Mouse (Mus musculus): ENCODE measurements around the gene Olig1.

The Olig1 gene

DNA sequence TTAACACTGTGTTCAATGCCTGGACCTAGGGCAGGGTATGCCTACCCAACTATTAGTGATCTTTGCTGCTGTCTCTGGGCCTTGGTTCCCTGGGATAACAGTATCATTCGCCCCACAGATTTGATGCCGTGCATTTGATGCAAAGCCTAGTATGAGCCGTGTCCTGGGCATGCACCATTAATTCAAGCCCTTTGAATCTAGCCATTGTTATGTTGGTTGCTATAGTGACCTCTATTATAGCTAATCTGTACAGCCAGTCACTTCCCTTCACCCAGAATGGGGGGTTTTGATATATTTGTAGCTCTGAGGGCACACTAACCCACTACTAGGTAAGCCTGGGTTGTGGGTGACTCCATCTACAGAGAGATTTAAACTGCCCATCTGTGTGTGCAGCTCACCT lies 40.3 kb downstream of the Olig1 start:
- DNase-seq: no peak

DNA sequence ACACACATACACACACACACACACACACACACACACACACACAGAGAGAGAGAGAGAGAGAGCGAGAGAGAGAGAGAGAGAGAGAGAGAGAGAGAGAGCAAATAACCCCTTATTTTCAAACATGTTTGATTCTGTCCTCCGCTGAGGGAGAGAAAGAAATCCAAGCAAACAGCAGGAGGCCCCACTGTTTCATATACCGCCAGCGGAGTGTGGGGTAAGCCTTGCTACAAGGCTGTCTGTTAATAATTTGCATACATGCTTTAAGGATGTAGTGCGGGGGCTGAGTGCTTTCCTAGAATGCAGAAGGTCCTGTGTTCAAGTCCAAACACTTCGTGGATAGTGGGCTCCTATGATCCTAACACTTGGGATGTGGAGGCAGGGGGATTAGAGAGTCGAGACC lies 43.3 kb downstream of the Olig1 start:
- DNase-seq: no peak

DNA sequence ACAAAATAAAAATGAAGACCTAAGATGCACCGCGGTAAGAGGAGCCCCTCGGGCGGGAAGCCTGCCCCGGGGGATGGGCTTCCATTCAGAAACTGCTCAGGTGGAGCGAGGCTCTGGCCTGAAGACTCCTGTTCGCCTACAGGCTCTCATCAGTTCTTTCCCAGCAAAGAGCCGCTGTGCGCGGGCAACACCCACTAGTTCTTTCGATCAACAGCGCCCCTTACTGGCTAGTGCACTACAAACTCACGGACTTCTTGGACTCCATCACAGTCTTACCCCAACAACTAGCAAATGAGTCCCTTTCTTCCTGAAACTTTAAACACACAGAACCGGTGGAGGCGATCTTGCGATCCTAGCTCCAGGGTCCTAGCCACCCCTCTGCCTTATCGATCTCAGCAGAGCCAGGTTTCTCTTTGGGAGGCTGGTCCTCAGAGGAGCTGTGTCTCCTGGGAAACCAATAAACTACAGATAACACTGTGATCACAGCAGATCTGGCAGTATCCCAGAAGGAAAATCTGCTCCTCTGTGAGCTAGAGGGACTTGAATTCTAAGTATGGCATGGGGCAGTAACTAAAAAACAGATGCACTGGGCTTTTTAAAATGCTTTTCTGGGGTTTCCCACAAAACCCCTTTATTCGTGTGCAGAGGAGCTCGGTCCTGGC lies 44.7 kb downstream of the Olig1 start:
- DNase-seq: peak; percentile 72 to 83

DNA sequence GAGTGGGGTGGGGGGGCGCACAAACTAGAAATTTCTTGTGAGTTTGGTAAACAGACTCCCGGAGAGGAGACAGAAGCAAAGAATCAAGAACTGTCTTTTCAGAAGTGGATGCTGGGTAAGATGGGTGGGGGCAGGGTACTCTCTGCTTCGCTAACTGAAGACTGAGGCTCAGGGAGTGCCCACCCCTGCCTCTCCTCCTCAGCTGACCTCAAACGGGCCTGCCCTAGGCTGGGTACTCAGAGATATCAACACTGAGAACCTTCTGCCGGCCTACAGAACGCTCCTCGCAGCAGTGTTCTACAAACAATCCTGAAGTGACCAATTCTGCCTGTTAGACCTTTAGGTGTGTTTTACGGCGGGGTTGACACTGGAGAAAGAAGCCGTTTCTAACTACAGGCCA lies 50.6 kb downstream of the Olig1 start:
- DNase-seq: no peak

DNA sequence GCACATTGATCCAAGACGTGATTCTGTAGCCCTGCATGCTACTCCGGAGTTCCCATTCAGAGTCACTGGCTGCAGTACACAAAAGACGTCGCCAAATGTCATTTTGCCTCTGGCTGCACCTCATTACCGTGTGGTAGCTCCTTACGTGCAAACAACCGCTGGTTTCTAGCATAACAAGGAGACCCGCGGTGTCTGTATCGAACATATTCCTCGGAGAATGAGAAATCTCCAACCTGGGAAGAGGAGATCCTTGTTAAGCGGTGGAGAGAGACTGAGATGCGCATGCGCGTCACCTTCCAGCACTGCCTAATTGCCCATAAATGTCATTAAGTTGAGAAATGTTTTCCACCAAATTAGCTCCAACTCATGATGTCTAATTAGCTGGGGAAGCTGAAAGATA lies 51.0 kb downstream of the Olig1 start:
- peak; percentile 38 to 42 for DNase-seq
